Mouse (Mus musculus): ENCODE measurements at regions not wholly inside any gene's neighbourhood (a gene's known extent, or its start where the extent isn't known, plus 50 kb on each side); places are given as distances from the start of the nearest gene placed in this dataset.
A peak's percentile ranks its signal among the peaks of the same experiment; 100 is the strongest.

GRCm38 (mm10) chr1:94582526-94582925, 530.2 kb upstream of the Pdcd1 start:
- Histone ChIP-seq H3K36me3 (ENCODE audit: control insufficient read depth, insufficient read depth, low read length) (no peaks in the 10 kb centered on the region), H3K9ac (ENCODE audit: low read depth, low read length) (no peak overlapping the region), H3K9me3 (ENCODE audit: control insufficient read depth, low read length) (no peaks in the 10 kb centered on the region), H3K27ac (ENCODE audit: low read depth, low read length) (no peak overlapping the region), H3K4me2 (replicated peaks; ENCODE audit: low read depth, low read length) (no peak overlapping the region), H3K4me3 (ENCODE audit: low read depth, low read length) (no peak overlapping the region), H3K4me1 (replicated peaks; ENCODE audit: control insufficient read depth, insufficient read depth, low read length) (no peaks in the 10 kb centered on the region), H3K27me3 (ENCODE audit: control insufficient read depth, insufficient read depth, low read length) (no peaks in the 10 kb centered on the region)
- no peak for ATAC-seq (ENCODE audit: low FRiP score)
- no peak for DNase-seq (ENCODE audit: low spot score)

GRCm38 (mm10) chr1:94581650-94582405, 529.5 kb upstream of the Pdcd1 start:
- H3K4me3 ChIP-seq (ENCODE audit: low read depth, low read length) = no peak overlapping the region
- H3K27ac ChIP-seq (ENCODE audit: low read depth, low read length) = no peak overlapping the region
- ATAC-seq (ENCODE audit: low FRiP score) (no peak), DNase-seq (ENCODE audit: low spot score) (no peak)
- no peaks in the 10 kb centered on the region for H3K27me3 ChIP-seq (ENCODE audit: control insufficient read depth, insufficient read depth, low read length)
- H3K36me3 ChIP-seq (ENCODE audit: control insufficient read depth, insufficient read depth, low read length) = no peaks in the 10 kb centered on the region
- no peak overlapping the region for H3K9ac ChIP-seq (ENCODE audit: low read depth, low read length)
- no peaks in the 10 kb centered on the region for H3K9me3 ChIP-seq (ENCODE audit: control insufficient read depth, low read length)
- WGBS = 72% methylated on average over 4 of the region's 4 CpGs
- H3K4me1 ChIP-seq (replicated peaks; ENCODE audit: control insufficient read depth, insufficient read depth, low read length) = no peaks in the 10 kb centered on the region
- H3K4me2 ChIP-seq (replicated peaks; ENCODE audit: low read depth, low read length) = no peak overlapping the region

GRCm38 (mm10) chr1:94532773-94533541, 480.6 kb upstream of the Pdcd1 start:
- no peaks in the 10 kb centered on the region for H3K9me3 ChIP-seq (ENCODE audit: control insufficient read depth, low read length)
- H3K4me2 ChIP-seq (replicated peaks; ENCODE audit: low read depth, low read length) = no peak overlapping the region
- ATAC-seq (ENCODE audit: low FRiP score) (0 out of 2 replicates have a peak, but pooled peaks have one; percentile 25), DNase-seq (ENCODE audit: low spot score) (no peak)
- no peak overlapping the region for H3K4me3 ChIP-seq (ENCODE audit: low read depth, low read length)
- no peak overlapping the region for H3K27ac ChIP-seq (ENCODE audit: low read depth, low read length)
- no peaks in the 10 kb centered on the region for H3K27me3 ChIP-seq (ENCODE audit: control insufficient read depth, insufficient read depth, low read length)
- H3K4me1 ChIP-seq (replicated peaks; ENCODE audit: control insufficient read depth, insufficient read depth, low read length) = no peaks in the 10 kb centered on the region
- 83% methylated on average over 4 of the region's 4 CpGs for WGBS
- no peak overlapping the region for H3K9ac ChIP-seq (ENCODE audit: low read depth, low read length)
- H3K36me3 ChIP-seq (ENCODE audit: control insufficient read depth, insufficient read depth, low read length) = no peaks in the 10 kb centered on the region

- DNase-seq (ENCODE audit: low spot score) = no peak
- no peak overlapping the region for H3K27ac ChIP-seq (ENCODE audit: low read depth, low read length)
- H3K4me3 ChIP-seq (ENCODE audit: low read depth, low read length) = no peak overlapping the region
- no peaks in the 10 kb centered on the region for H3K9me3 ChIP-seq (ENCODE audit: control insufficient read depth, low read length)
- 67% methylated on average over 4 of the region's 4 CpGs for WGBS
- H3K36me3 ChIP-seq (ENCODE audit: control insufficient read depth, insufficient read depth, low read length) = no peaks in the 10 kb centered on the region
- no peaks in the 10 kb centered on the region for H3K27me3 ChIP-seq (ENCODE audit: control insufficient read depth, insufficient read depth, low read length)
- ATAC-seq (ENCODE audit: low FRiP score) = no peak
- no peak overlapping the region for H3K4me2 ChIP-seq (replicated peaks; ENCODE audit: low read depth, low read length)
- no peaks in the 10 kb centered on the region for H3K4me1 ChIP-seq (replicated peaks; ENCODE audit: control insufficient read depth, insufficient read depth, low read length)
- H3K9ac ChIP-seq (ENCODE audit: low read depth, low read length) = no peak overlapping the region
Observed at GRCm38 (mm10) chr1:94504080-94504520, 451.7 kb upstream of the Pdcd1 start.

- Histone ChIP-seq H3K9me3 (ENCODE audit: control insufficient read depth, low read length) (no peaks in the 10 kb centered on the region), H3K9ac (ENCODE audit: low read depth, low read length) (no peak overlapping the region), H3K27me3 (ENCODE audit: control insufficient read depth, insufficient read depth, low read length) (no peaks in the 10 kb centered on the region), H3K36me3 (ENCODE audit: control insufficient read depth, insufficient read depth, low read length) (no peaks in the 10 kb centered on the region), H3K4me3 (ENCODE audit: low read depth, low read length) (no peak overlapping the region), H3K27ac (ENCODE audit: low read depth, low read length) (no peak overlapping the region), H3K4me1 (replicated peaks; ENCODE audit: control insufficient read depth, insufficient read depth, low read length) (no peaks in the 10 kb centered on the region), H3K4me2 (replicated peaks; ENCODE audit: low read depth, low read length) (no peak overlapping the region)
- DNase-seq (ENCODE audit: low spot score) (no peak), ATAC-seq (ENCODE audit: low FRiP score) (peak; percentile 43; the same call in 1 of the 2 replicates)
- 74% methylated on average over 6 of the region's 6 CpGs for WGBS
Observed at GRCm38 (mm10) chr1:94503379-94504079, 451.2 kb upstream of the Pdcd1 start.

GRCm38 (mm10) chr1:94502066-94502861, 449.9 kb upstream of the Pdcd1 start:
- WGBS = 64% methylated on average over 6 of the region's 6 CpGs
- H3K9me3 ChIP-seq (ENCODE audit: control insufficient read depth, low read length) = no peaks in the 10 kb centered on the region
- no peak overlapping the region for H3K9ac ChIP-seq (ENCODE audit: low read depth, low read length)
- no peak overlapping the region for H3K4me2 ChIP-seq (replicated peaks; ENCODE audit: low read depth, low read length)
- no peak for DNase-seq (ENCODE audit: low spot score)
- no peaks in the 10 kb centered on the region for H3K36me3 ChIP-seq (ENCODE audit: control insufficient read depth, insufficient read depth, low read length)
- H3K27ac ChIP-seq (ENCODE audit: low read depth, low read length) = no peak overlapping the region; the same call in 1 of the 2 replicates
- 0 out of 2 replicates have a peak, but pooled peaks have one; percentile 33 for ATAC-seq (ENCODE audit: low FRiP score)
- no peaks in the 10 kb centered on the region for H3K27me3 ChIP-seq (ENCODE audit: control insufficient read depth, insufficient read depth, low read length)
- no peaks in the 10 kb centered on the region for H3K4me1 ChIP-seq (replicated peaks; ENCODE audit: control insufficient read depth, insufficient read depth, low read length)
- no peak overlapping the region for H3K4me3 ChIP-seq (ENCODE audit: low read depth, low read length)

GRCm38 (mm10) chr1:94496992-94497391, 444.6 kb upstream of the Pdcd1 start:
- H3K4me1 ChIP-seq (replicated peaks; ENCODE audit: control insufficient read depth, insufficient read depth, low read length) = no peaks in the 10 kb centered on the region
- H3K27ac ChIP-seq (ENCODE audit: low read depth, low read length) = no peak overlapping the region
- no peak overlapping the region for H3K4me2 ChIP-seq (replicated peaks; ENCODE audit: low read depth, low read length)
- no peak overlapping the region for H3K4me3 ChIP-seq (ENCODE audit: low read depth, low read length)
- no peak overlapping the region for H3K9ac ChIP-seq (ENCODE audit: low read depth, low read length)
- no peaks in the 10 kb centered on the region for H3K36me3 ChIP-seq (ENCODE audit: control insufficient read depth, insufficient read depth, low read length)
- H3K9me3 ChIP-seq (ENCODE audit: control insufficient read depth, low read length) = no peaks in the 10 kb centered on the region
- H3K27me3 ChIP-seq (ENCODE audit: control insufficient read depth, insufficient read depth, low read length) = no peaks in the 10 kb centered on the region
- 94% methylated on average over 2 of the region's 2 CpGs for WGBS
- ATAC-seq (ENCODE audit: low FRiP score) (no peak), DNase-seq (ENCODE audit: low spot score) (no peak)

GRCm38 (mm10) chr1:94496341-94496740, 444.0 kb upstream of the Pdcd1 start:
- Histone ChIP-seq H3K4me2 (replicated peaks; ENCODE audit: low read depth, low read length) (no peak overlapping the region), H3K36me3 (ENCODE audit: control insufficient read depth, insufficient read depth, low read length) (no peaks in the 10 kb centered on the region), H3K27ac (ENCODE audit: low read depth, low read length) (no peak overlapping the region), H3K4me1 (replicated peaks; ENCODE audit: control insufficient read depth, insufficient read depth, low read length) (no peaks in the 10 kb centered on the region), H3K9ac (ENCODE audit: low read depth, low read length) (no peak overlapping the region), H3K9me3 (ENCODE audit: control insufficient read depth, low read length) (no peaks in the 10 kb centered on the region), H3K27me3 (ENCODE audit: control insufficient read depth, insufficient read depth, low read length) (no peaks in the 10 kb centered on the region), H3K4me3 (ENCODE audit: low read depth, low read length) (no peak overlapping the region)
- 0 out of 2 replicates have a peak, but pooled peaks have one; percentile 25 for ATAC-seq (ENCODE audit: low FRiP score)
- DNase-seq (ENCODE audit: low spot score) = no peak
- 78% methylated on average over 3 of the region's 3 CpGs for WGBS
